Mouse (Mus musculus) CH12.LX (cell line): Measurements from ENCODE around the gene Gtdc1.

ENCODE experiments used
- CHD2 ChIP-seq: IDR thresholded peaks from 2 replicates; pipeline ENCODE4 v1.6.1; 2011; ENCODE audit warnings: low read length, improper control_type of control experiment
- CTCF ChIP-seq, 2 experiments: IDR thresholded peaks in 1 of 2; conservative IDR thresholded peaks in 1 of 2; 2 replicates each; pipeline ENCODE4 v1.5.1; 2011 to 2012; ENCODE audit warnings: low read depth in 2 of 2, low read length in 2 of 2, improper control_type of control experiment in 1 of 2, inconsistent platforms in 1 of 2, mild to moderate bottlenecking in 1 of 2, moderate library complexity in 1 of 2
- E2F4 ChIP-seq: IDR thresholded peaks from 2 replicates; pipeline ENCODE4 v1.6.1; 2011; ENCODE audit warnings: low read depth, low read length, improper control_type of control experiment; ENCODE audit not compliant: insufficient replicate concordance
- ELF1 ChIP-seq: IDR thresholded peaks from 2 replicates; pipeline ENCODE4 v1.6.1; 2014; ENCODE audit warnings: low read depth, mild to moderate bottlenecking, inconsistent platforms, low read length, improper control_type of control experiment
- EP300 ChIP-seq: IDR thresholded peaks from 2 replicates; pipeline ENCODE4 v1.6.1; 2011; ENCODE audit warnings: low read length, improper control_type of control experiment
- RCOR1 ChIP-seq: conservative IDR thresholded peaks from 2 replicates; pipeline ENCODE4 v1.6.1; 2012; ENCODE audit warnings: low read depth, mild to moderate bottlenecking, inconsistent platforms, low read length, improper control_type of control experiment

DNA sequence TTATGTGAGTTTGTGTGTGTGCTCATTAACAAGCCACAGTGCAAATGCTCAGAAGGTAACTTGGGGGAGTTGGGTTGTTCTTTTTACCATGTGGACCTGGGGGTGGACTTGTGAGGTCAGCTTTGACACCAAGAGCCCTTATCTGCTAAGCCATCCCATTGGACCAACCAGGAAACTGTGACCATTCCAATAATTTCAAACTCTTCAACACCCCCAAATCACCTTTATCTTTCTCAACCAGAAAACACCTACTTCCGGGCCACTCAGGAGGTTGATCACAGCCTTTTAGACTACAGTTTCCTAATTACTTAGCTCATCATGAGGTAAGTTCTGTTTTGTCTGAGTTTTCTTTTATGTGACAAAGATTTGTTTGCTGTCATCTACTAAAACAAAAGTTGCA, 298.7 kb downstream of the Gtdc1 start:
- TF ChIP-seq RCOR1 (no peak), EP300 (no peak), CTCF (conservative IDR thresholded peaks at IDR 0.05 in 1 of 2, IDR thresholded peaks at IDR 0.05 in 1 of 2; ENCODE audit: low read depth in 2 of 2, low read length in 2 of 2) (no peak), E2F4 (no peak), CHD2 (no peak), ELF1 (no peak)
